Mouse (Mus musculus) cortical plate, adult 2 months (tissue): ENCODE results near the gene Kirrel3.

Experiments
- CTCF ChIP-seq: fragments of 200-500 bp; IDR thresholded peaks from 2 replicates; pipeline ENCODE4 v1.5.1; 2011; ENCODE audit warnings: mild to moderate bottlenecking, control low read depth, low read length; ENCODE audit not compliant: insufficient read depth; ENCODE audit errors: extremely low read depth
- POLR2A ChIP-seq: fragments of 200-500 bp; IDR thresholded peaks from 2 replicates; pipeline ENCODE4 v1.6.1; 2011; ENCODE audit warnings: mild to moderate bottlenecking, low read length, control low read depth; ENCODE audit not compliant: insufficient read depth; ENCODE audit errors: extremely low read depth

GRCm38 (mm10) chr9:34918976-34919375 lies 433.3 kb downstream of the Kirrel3 start:
- TF ChIP-seq POLR2A (no peak), CTCF (no peak)
